Mouse (Mus musculus) cerebellum, adult 2 months (tissue): ENCODE results near the gene Vti1b.

Source experiments
- CTCF ChIP-seq: fragments of 200-500 bp; IDR thresholded peaks from 2 replicates; pipeline ENCODE4 v1.5.1; 2011; ENCODE audit warnings: low read depth, mild to moderate bottlenecking, control low read depth, low read length, moderate library complexity, borderline replicate concordance; ENCODE audit not compliant: insufficient read depth
- POLR2A ChIP-seq: fragments of 200-500 bp; IDR thresholded peaks from 2 replicates; pipeline ENCODE4 v1.6.1; 2011; ENCODE audit warnings: low read length, control low read depth, borderline replicate concordance; ENCODE audit not compliant: insufficient read depth

DNA sequence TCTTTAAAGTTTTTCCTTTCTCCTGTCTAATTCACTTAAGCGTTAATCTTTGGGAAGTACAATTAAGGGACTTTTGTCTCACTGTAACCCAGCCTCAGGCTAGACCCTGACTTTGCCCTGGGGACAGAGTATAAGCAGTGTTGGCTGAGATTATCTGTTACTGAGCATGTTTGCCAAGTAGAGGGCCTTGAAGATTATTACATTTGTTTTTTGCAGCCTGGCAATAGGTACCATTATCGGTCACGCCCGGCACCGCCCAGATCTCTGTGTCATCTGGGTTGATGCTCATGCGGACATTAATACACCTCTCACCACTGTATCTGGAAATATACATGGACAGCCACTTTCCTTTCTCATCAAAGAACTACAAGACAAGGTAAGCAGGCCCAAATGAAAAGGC is 22.8 kb downstream of the Vti1b start:
- TF ChIP-seq POLR2A (no peak), CTCF (no peak)
